In the genomic region with DNA sequence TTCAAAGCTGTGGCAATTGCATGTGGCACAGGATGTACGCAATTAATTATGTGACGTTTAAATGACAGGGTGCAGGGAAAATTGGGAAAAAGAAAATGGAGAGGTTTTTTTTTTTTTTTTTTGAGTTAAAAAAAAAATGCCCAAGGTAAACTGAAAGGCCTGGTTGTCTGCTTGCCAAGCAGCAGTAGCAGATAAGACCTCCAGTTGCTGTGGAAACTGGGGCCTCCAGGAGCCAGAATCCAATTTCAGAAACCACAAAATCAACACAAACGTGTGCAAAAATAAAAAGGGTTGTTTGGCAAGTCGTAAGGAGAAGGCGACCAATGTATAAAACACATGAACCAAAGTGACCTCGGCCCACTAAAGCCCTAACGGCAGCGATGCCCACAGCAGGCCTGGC, we compare ENCODE assay signal across 12 mouse cellular contexts.
DNase-seq lines count a peak whose midpoint lies in the region; ATAC-seq and TF ChIP-seq lines count a peak whose summit lies in the region.
"Had no signal": no experiment of that assay in that cellular context is flagged by ENCODE, and none has a peak within 500 bp of the region (broad histone marks: within the 10 kb centered on the region; RNA-seq: fewer than 3 reads in every experiment).

No protein-coding gene starts in this region.

- no peak overlapping the region for H3K4me2 ChIP-seq in heart, embryonic 12.5 days
- H3K4me2 ChIP-seq in lung, embryonic 15.5 days = no peak overlapping the region

- H3K36me3 ChIP-seq in heart, embryonic 12.5 days = no peaks in the 10 kb centered on the region
- no peaks in the 10 kb centered on the region for H3K36me3 ChIP-seq in heart, adult 2 months (ENCODE audit: control insufficient read depth, insufficient read depth, low read length)
- H3K36me3 ChIP-seq in lung, embryonic 15.5 days = no peaks in the 10 kb centered on the region

- H3K9me3 ChIP-seq in heart, embryonic 12.5 days (replicated peaks) = no peaks in the 10 kb centered on the region
- no peaks in the 10 kb centered on the region for H3K9me3 ChIP-seq in lung, embryonic 15.5 days

- no peak for TF ChIP-seq EP300 in heart, adult 2 months (IDR thresholded peaks at IDR 0.05; ENCODE audit: insufficient read depth, low read depth, low read length)

- no peak for ATAC-seq in heart, embryonic 12.5 days (ENCODE audit: insufficient number of reproducible peaks, low FRiP score)
- 0 out of 2 replicates have a peak, but pooled peaks have one; percentile 27 for ATAC-seq in lung, embryonic 15.5 days (ENCODE audit: borderline replicate concordance, extremely low read depth, low FRiP score, low TSS enrichment)

- H3K4me3 ChIP-seq in heart, embryonic 12.5 days = no peak overlapping the region
- H3K4me3 ChIP-seq in heart, adult 2 months = no peak overlapping the region
- H3K4me3 ChIP-seq in lung, embryonic 15.5 days = no peak overlapping the region

- H3K27me3 ChIP-seq in heart, embryonic 12.5 days (replicated peaks) = no peaks in the 10 kb centered on the region
- no peaks in the 10 kb centered on the region for H3K27me3 ChIP-seq in heart, adult 2 months (ENCODE audit: control insufficient read depth, insufficient read depth, low read length)
- no peaks in the 10 kb centered on the region for H3K27me3 ChIP-seq in lung, embryonic 15.5 days

- peak overlapping the region; percentile 54; the same call in 1 of the 2 replicates for H3K27ac ChIP-seq in heart, embryonic 12.5 days (ENCODE audit: poor library complexity, severe bottlenecking)
- H3K27ac ChIP-seq in heart, adult 2 months = no peak overlapping the region
- peak overlapping the region; percentile 71 for H3K27ac ChIP-seq in lung, embryonic 15.5 days
- H3K27ac ChIP-seq: macrophage had no signal

- 0 out of 2 replicates have a peak, but pooled peaks cover 3% of the 10 kb centered on the region for H3K4me1 ChIP-seq in heart, embryonic 12.5 days (replicated peaks)
- H3K4me1 ChIP-seq in heart, adult 2 months (ENCODE audit: control insufficient read depth, insufficient read depth, low read length) = no peaks in the 10 kb centered on the region
- peaks cover 9% of the 10 kb centered on the region for H3K4me1 ChIP-seq in lung, embryonic 15.5 days

- H3K79me2 ChIP-seq in heart, adult 2 months (replicated peaks; ENCODE audit: control insufficient read depth, insufficient read depth, low read length) = no peaks in the 10 kb centered on the region

- TF ChIP-seq CTCF in heart, adult 2 months (IDR thresholded peaks at IDR 0.05) = no peak

- no peak for TF ChIP-seq POLR2A in heart, adult 2 months (IDR thresholded peaks at IDR 0.05; ENCODE audit: insufficient read depth, low read depth, low read length)

- no peak for DNase-seq in heart, adult 2 months
- DNase-seq in right cerebral cortex, postnatal 10 days (ENCODE audit: low spot score in 2 of 2) = peak; percentile 40 to 43
- no peak for DNase-seq in right cerebral cortex, postnatal 25 days
- no peak for DNase-seq in thymus, postnatal 25 days
- DNase-seq in gastrocnemius, postnatal 14 days = no peak
- DNase-seq in layer of hippocampus, adult 8-10 months (ENCODE audit: low spot score in 2 of 2) = no peak
- DNase-seq: cerebellum, postnatal 36 days; heart, adult 11 months; kidney, adult 11 months had no signal

- H3K9ac ChIP-seq in heart, embryonic 12.5 days = no peak overlapping the region
- H3K9ac ChIP-seq in heart, adult 2 months (ENCODE audit: low read depth, low read length) = no peak overlapping the region
- no peak overlapping the region for H3K9ac ChIP-seq in lung, embryonic 15.5 days

- WGBS in heart, embryonic 12.5 days = 55% methylated on average over 8 of the region's 8 CpGs
- WGBS in heart, adult 2 months = 60% methylated on average over 8 of the region's 8 CpGs
- 32% methylated on average over 8 of the region's 8 CpGs for WGBS in lung, embryonic 15.5 days

- intact Hi-C loops in heart, adult 2 months (cut with DNase I) = no loop called here
- intact Hi-C loops in gastrocnemius, postnatal 14 days (cut with DNase I; ENCODE audit: low total_unique reads) = no loop called here

Comparison
In these comparisons a context has a peak if more than half of its experiments do, and no peak if none do; other contexts are left out.
1. DNase-seq: peak in right cerebral cortex, postnatal 10 days (2 of 2); none in heart, adult 2 months (0 of 2), right cerebral cortex, postnatal 25 days (single experiment), thymus, postnatal 25 days (single experiment), gastrocnemius, postnatal 14 days (single experiment) and layer of hippocampus, adult 8-10 months (0 of 2).